Mouse (Mus musculus) brain, embryonic 14.5 days (tissue): ENCODE measurements around the gene Zkscan14.

ENCODE experiments used
- CTCF ChIP-seq: fragments of 200-500 bp; IDR thresholded peaks from 2 replicates; pipeline ENCODE4 v1.5.1; 2012; ENCODE audit warnings: inconsistent platforms, mild to moderate bottlenecking, moderate library complexity, borderline replicate concordance; ENCODE audit not compliant: insufficient read depth, insufficient read length; ENCODE audit errors: extremely low read depth
- POLR2A ChIP-seq: fragments of 200-500 bp; IDR thresholded peaks from 2 replicates; pipeline ENCODE4 v1.6.1; 2012; ENCODE audit warnings: mild to moderate bottlenecking, inconsistent platforms, borderline replicate concordance; ENCODE audit not compliant: poor library complexity, insufficient read depth, insufficient read length, severe bottlenecking; ENCODE audit errors: extremely low read depth

- no peak for TF ChIP-seq CTCF
- TF ChIP-seq POLR2A = no peak
Observed at GRCm38 (mm10) chr5:145165184-145165583, 36.5 kb downstream of the Zkscan14 start.
